Mouse (Mus musculus) limb, embryonic 11.5 days (tissue): ENCODE measurements around the gene Ppm1n. TPM values are rescaled to one million over a fixed set of nuclear protein-coding genes. Genes with fewer than 3 reads are reported as not detected.

Experiments used
- ATAC-seq: fragments of 200-750 bp; cut with Nextera tagmentation; 2 replicates; pipeline ENCODE4 v1.8.0; 2017; ENCODE audit warnings: low read depth; ENCODE audit not compliant: insufficient number of reproducible peaks, low FRiP score, low TSS enrichment
- DNase-seq: peaks from one replicate; pipeline ENCODE4 v3.0.0-alpha.2; 2015; ENCODE audit warnings: low spot score
- H3K27ac ChIP-seq: fragments of 300-500 bp; sonication (generic); replicated peaks from 2 replicates; pipeline ENCODE4 v1.5.1; 2014; ENCODE audit warnings: low read depth, mild to moderate bottlenecking, low read length
- H3K27me3 ChIP-seq: fragments of 300-500 bp; sonication (generic); 2 replicates; pipeline ENCODE4 v1.6.1; 2014; ENCODE audit warnings: mild to moderate bottlenecking, low read length, mixed read lengths; ENCODE audit not compliant: control insufficient read depth, insufficient read depth
- H3K36me3 ChIP-seq: fragments of 300-500 bp; sonication (generic); 2 replicates; pipeline ENCODE4 v1.6.1; 2014; ENCODE audit warnings: mild to moderate bottlenecking, low read length, moderate library complexity, mixed read lengths; ENCODE audit not compliant: control insufficient read depth, insufficient read depth
- H3K4me1 ChIP-seq: fragments of 300-500 bp; sonication (generic); 2 replicates; pipeline ENCODE4 v1.6.1; 2014; ENCODE audit warnings: low read length, mixed read lengths; ENCODE audit not compliant: control insufficient read depth, insufficient read depth
- H3K4me2 ChIP-seq: fragments of 300-500 bp; sonication (generic); 2 replicates; pipeline ENCODE4 v1.6.1; 2014; ENCODE audit warnings: low read depth, mild to moderate bottlenecking, moderate library complexity; ENCODE audit not compliant: severe bottlenecking
- H3K4me3 ChIP-seq: fragments of 300-500 bp; sonication (generic); 2 replicates; pipeline ENCODE4 v1.5.1; 2014; ENCODE audit warnings: low read depth, low read length
- H3K9ac ChIP-seq: fragments of 300-500 bp; sonication (generic); 2 replicates; pipeline ENCODE4 v1.6.1; 2014; ENCODE audit warnings: mild to moderate bottlenecking, low read length
- H3K9me3 ChIP-seq: fragments of 300-500 bp; sonication (generic); 2 replicates; pipeline ENCODE4 v1.6.1; 2016; ENCODE audit warnings: low read length; ENCODE audit not compliant: control insufficient read depth
- WGBS: fragments of 180-500 bp; shearing (Covaris S2); extraction: QIAGEN DNeasy Blood & Tissue Kit; methylation state at CpG from one replicate; pipeline ENCODE4 v1.1.7; 2014; 5-methylcytosine and 5-hydroxymethylcytosine counted together
- polyA plus RNA-seq: library from polyadenylated mRNA; unstranded; fragments of >200 nt; fragmentation: Nextera tagmentation; extraction: Ambion mirVana; gene quantifications from 2 replicates; pipeline ENCODE4 v1.2.1, GENCODE M21; 2014

Ppm1n gene
- polyA plus RNA-seq, 1 experiment from 2014 or later: 0.24 TPM

DNA sequence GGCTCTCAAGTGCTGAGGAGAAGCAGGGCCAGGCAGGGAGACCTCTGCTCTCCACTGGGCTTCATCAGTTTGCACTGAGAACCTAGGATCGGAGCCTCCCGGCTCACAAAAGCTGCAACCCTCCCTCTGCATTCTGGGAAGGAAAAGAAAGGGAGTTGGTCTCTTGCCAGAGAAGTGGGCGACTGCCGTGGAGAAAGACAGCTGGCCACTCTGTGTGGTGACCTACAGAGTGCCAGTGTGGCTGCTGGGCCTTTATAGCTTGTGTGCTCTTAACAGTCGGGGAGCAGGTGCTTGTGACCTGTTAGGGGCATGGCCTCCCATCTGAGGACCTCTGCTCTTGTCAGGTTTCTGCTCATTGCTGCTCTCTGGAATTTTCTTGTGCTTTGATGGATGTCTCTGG lies 36.0 kb downstream of the Ppm1n start:
- no peaks in the 10 kb centered on the region; the same call in 1 of the 2 replicates for H3K36me3 ChIP-seq
- no peaks in the 10 kb centered on the region for H3K27me3 ChIP-seq
- 85% methylated on average over 5 of the region's 5 CpGs for WGBS
- no peak for DNase-seq
- no peaks in the 10 kb centered on the region for H3K4me1 ChIP-seq
- H3K27ac ChIP-seq: no peak overlapping the region
- H3K9ac ChIP-seq: no peak overlapping the region
- no peak for ATAC-seq
- H3K4me2 ChIP-seq: no peak overlapping the region
- H3K9me3 ChIP-seq: no peaks in the 10 kb centered on the region; the same call in 1 of the 2 replicates
- no peak overlapping the region for H3K4me3 ChIP-seq

DNA sequence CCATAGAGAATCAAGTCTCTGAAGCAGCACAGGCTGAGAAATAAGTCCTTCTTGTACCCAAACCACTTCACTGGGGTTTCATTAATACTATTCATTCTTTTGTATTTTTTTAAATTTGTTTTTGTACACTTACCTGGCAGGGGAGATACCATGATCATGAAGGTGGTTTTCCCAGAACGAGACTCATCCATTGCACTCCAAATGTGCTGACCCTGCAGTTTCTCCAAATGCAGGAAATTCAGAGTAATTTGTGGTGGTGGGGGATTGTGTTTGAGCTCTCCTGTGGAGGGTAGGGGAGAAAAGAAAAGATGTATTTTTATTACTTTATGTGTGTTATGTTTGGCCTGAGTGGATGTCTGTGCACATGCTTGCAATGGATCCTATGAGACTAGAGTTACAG lies 37.9 kb downstream of the Ppm1n start:
- Histone ChIP-seq H3K4me1 (no peaks in the 10 kb centered on the region), H3K9ac (no peak overlapping the region), H3K27me3 (no peaks in the 10 kb centered on the region), H3K9me3 (no peaks in the 10 kb centered on the region), H3K27ac (no peak overlapping the region), H3K4me3 (no peak overlapping the region), H3K4me2 (no peak overlapping the region), H3K36me3 (no peaks in the 10 kb centered on the region; the same call in 1 of the 2 replicates)
- ATAC-seq: no peak
- 92% methylated on average over 1 of the region's 1 CpGs for WGBS
- no peak for DNase-seq

DNA sequence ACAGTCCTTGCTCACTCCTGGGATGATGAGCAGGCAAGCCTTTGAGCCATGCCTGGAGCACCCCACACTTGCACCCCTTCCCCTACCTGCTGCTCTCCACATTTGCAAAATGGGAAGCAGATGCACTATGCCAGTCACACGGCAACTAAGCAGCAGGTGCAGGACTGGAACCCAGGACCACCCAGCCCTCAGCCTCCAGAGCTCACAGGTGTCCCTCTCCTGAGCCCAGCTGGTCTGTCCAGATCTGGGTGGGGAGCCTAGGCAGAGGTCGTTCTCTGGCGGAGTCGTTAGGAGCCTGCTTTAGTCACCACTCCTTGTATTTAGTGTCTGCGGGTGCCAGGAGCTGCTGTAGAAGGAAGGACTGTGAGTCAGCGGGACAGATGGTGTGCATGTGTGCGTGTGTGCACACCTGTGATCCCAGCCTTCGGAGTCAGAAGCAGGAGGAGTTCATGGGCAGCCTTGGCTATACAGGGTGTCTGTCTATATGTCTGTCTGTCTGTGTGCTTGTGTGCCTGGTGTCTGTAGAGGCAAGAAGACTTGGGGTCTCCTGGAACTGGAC lies 38.9 kb downstream of the Ppm1n start:
- Histone ChIP-seq H3K36me3 (no peaks in the 10 kb centered on the region), H3K4me1 (no peaks in the 10 kb centered on the region), H3K4me2 (no peak overlapping the region), H3K4me3 (no peak overlapping the region), H3K9ac (no peak overlapping the region), H3K27ac (no peak overlapping the region), H3K27me3 (no peaks in the 10 kb centered on the region), H3K9me3 (no peaks in the 10 kb centered on the region)
- WGBS: 77% methylated on average over 8 of the region's 8 CpGs
- DNase-seq (no peak), ATAC-seq (no peak)

DNA sequence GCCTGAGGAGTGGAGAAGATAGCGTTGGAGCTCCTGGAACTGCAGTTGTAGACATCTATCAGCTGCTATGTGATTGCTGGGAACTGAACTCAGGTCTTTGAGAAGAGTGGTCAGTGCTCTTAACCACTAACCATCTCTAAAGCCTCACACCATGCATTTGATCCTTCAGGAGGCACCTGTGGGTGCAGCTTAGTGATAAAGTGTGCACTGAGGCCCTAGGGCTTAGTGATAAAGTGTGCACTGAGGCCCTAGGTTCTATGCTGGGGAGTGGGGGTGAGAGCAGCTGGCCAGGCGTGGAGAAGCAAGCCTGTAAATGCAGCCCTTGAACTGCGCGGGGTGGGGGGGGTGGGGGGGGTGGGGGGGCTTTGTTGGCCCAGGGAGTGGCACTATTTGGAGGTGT lies 39.9 kb downstream of the Ppm1n start:
- no peak for ATAC-seq
- no peaks in the 10 kb centered on the region for H3K4me1 ChIP-seq
- H3K4me3 ChIP-seq: no peak overlapping the region
- H3K36me3 ChIP-seq: no peaks in the 10 kb centered on the region
- 73% methylated on average over 2 of the region's 4 CpGs for WGBS
- H3K27me3 ChIP-seq: no peaks in the 10 kb centered on the region
- H3K9me3 ChIP-seq: no peaks in the 10 kb centered on the region
- no peak overlapping the region for H3K27ac ChIP-seq
- no peak for DNase-seq
- H3K4me2 ChIP-seq: no peak overlapping the region
- no peak overlapping the region for H3K9ac ChIP-seq

DNA sequence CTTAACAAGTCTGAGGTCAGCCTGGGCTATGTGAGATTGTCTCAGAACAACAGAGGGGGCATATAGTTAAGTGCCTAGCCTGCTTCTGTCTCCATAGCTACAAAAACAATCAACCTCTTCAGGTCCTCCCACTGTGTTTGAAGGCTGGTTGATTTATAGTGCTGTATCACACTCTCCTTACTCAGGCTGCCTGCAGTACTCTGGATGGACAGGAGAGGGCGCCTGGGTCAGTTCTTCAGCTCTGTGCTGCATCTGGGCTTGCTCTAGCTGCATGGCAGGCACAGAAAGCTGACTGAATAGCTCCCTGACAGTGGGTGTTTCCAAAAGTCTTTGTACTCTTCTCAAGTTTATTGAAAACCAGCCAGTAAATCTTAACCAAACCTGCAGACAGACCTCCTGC lies 40.4 kb downstream of the Ppm1n start:
- no peak overlapping the region for H3K27ac ChIP-seq
- peak; percentile 52 for ATAC-seq
- no peaks in the 10 kb centered on the region for H3K36me3 ChIP-seq
- H3K4me3 ChIP-seq: no peak overlapping the region
- WGBS: 0% methylated on average over 1 of the region's 1 CpGs
- H3K4me1 ChIP-seq: no peaks in the 10 kb centered on the region
- no peaks in the 10 kb centered on the region for H3K9me3 ChIP-seq
- H3K27me3 ChIP-seq: no peaks in the 10 kb centered on the region
- H3K4me2 ChIP-seq: no peak overlapping the region
- DNase-seq: peak; percentile 95
- no peak overlapping the region for H3K9ac ChIP-seq

DNA sequence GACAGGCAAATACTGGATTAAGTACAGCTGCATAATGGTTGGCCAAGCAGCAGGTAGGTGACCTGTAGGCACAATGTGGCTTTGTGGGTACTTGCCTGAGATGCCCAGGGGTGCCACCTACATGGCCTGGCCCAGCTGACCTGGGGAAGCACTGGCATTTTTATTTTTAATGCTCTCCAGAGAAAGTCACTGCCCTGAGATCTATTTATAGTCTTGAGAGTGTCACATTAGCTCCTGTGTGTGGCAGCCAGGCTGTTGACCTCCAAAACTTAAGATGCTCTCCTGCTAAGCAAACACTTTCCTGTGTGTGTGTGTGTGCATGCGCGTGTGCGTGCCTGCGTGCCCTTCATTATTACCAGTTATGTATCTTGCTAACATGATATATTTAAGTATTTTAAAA lies 41.5 kb downstream of the Ppm1n start:
- Histone ChIP-seq H3K27me3 (no peaks in the 10 kb centered on the region), H3K9me3 (no peaks in the 10 kb centered on the region), H3K4me1 (no peaks in the 10 kb centered on the region), H3K4me3 (no peak overlapping the region), H3K27ac (no peak overlapping the region), H3K9ac (no peak overlapping the region), H3K36me3 (0 out of 2 replicates have a peak, but pooled peaks cover under 1% of the 10 kb centered on the region), H3K4me2 (no peak overlapping the region)
- WGBS: 92% methylated on average over 4 of the region's 4 CpGs
- ATAC-seq (no peak), DNase-seq (no peak)

DNA sequence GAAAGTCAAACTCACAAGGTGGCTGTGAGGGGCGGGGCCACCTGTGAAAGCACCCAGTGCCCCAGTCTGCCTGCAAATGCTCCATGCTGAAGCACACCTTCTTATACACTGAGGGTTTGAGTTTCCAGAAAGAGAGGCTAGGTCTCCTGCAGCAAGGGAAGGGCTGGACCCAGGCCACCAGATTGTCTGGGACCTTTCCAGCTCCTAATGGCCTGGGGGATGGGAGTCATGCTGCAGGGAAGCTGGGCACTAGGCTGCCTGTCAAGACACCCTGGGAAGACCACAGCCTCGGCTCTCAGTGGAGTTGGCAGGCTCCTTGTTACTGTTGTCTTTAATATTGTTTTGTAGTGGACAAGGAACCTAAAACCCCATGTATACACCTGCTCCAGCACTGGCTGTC lies 43.5 kb downstream of the Ppm1n start:
- WGBS: 75% methylated on average over 2 of the region's 2 CpGs
- Histone ChIP-seq H3K9ac (no peak overlapping the region), H3K27ac (no peak overlapping the region), H3K36me3 (peaks cover 4% of the 10 kb centered on the region; the same call in 1 of the 2 replicates), H3K27me3 (no peaks in the 10 kb centered on the region), H3K4me2 (no peak overlapping the region), H3K4me1 (no peaks in the 10 kb centered on the region), H3K9me3 (no peaks in the 10 kb centered on the region), H3K4me3 (no peak overlapping the region)
- no peak for DNase-seq
- ATAC-seq: no peak

DNA sequence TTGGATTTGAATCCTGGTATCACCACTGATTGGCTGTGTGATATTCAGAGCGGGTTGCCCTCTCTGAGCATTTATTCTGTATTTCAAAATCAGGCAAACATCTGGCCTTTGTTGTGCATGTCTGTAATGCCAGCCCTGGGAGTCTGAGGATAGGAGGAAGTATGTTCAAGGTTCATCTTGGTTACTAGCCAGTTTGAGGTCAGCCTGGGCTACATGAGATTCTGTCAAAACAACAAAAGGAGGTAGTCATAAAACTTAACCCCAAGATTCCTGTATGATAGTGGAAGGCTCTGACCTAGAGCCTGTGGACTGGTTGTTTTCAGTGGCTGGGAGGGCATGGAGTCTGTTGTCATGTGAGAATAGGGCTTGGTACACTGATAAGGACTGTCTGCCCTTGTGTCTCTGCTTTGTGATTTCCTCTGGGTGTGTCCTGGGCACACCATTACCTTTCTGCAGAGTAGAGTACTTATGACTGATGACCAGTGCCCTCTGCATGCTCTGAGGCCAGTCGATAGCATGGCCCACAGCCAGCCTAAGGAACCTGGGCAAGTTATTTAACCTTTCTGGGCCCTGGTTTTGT lies 44.7 kb downstream of the Ppm1n start:
- no peak overlapping the region for H3K9ac ChIP-seq

DNA sequence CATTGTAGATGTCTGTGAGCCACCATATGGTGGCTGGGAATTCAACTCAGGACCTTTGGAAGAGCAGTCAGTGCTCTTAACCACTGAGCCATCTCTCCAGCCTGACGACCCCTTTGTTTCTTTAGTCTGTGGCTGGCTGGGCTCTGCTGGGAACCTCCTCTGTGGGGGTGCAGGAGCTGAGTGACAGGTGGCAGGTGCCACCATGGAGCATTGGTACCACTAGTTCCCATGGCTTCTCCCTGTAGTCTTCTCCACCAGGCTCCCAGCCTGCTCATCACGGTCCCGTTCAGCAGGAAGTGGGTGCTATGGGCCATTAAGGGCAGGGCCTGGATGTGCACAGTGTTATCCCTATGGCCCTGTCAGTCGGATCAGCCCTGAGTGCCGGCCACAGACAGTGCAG lies 45.2 kb downstream of the Ppm1n start:
- Histone ChIP-seq H3K27ac (no peak overlapping the region), H3K4me2 (no peak overlapping the region), H3K4me1 (0 out of 2 replicates have a peak, but pooled peaks cover 2% of the 10 kb centered on the region), H3K9me3 (no peaks in the 10 kb centered on the region), H3K4me3 (no peak overlapping the region), H3K36me3 (peaks cover 10% of the 10 kb centered on the region; the same call in 1 of the 2 replicates), H3K9ac (no peak overlapping the region), H3K27me3 (no peaks in the 10 kb centered on the region)
- ATAC-seq: no peak
- 85% methylated on average over 5 of the region's 5 CpGs for WGBS
- no peak for DNase-seq

More for the DNA sequence above, 44.7 kb downstream of the Ppm1n start:
- Histone ChIP-seq H3K4me2 (no peak overlapping the region), H3K4me1 (0 out of 2 replicates have a peak, but pooled peaks cover 2% of the 10 kb centered on the region), H3K9me3 (no peaks in the 10 kb centered on the region), H3K27me3 (no peaks in the 10 kb centered on the region), H3K4me3 (no peak overlapping the region), H3K36me3 (peaks cover 10% of the 10 kb centered on the region; the same call in 1 of the 2 replicates), H3K27ac (no peak overlapping the region)
- no peak for ATAC-seq
- DNase-seq: no peak
- WGBS: 89% methylated on average over 2 of the region's 2 CpGs
